Mouse (Mus musculus): ENCODE results near the gene Dis3l. TPM values are rescaled to one million over a fixed set of nuclear protein-coding genes. Genes with fewer than 3 reads are reported as not detected.

The Dis3l gene
- polyA plus RNA-seq (2014; fragmentation: Nextera tagmentation; extraction: Ambion mirVana) = 11.9 and 24.6 TPM in 2 replicates

- Histone ChIP-seq H3K4me1 (ENCODE audit: control insufficient read depth, insufficient read depth, low read length) (peaks cover 3% of the 10 kb centered on the region; the same call in 1 of the 2 replicates), H3K9ac (ENCODE audit: low read depth, low read length) (peak within 1 kb of the TSS; percentile 98), H3K27me3 (ENCODE audit: control insufficient read depth, insufficient read depth, low read length) (no peaks in the 10 kb centered on the region), H3K27ac (ENCODE audit: low read depth, low read length) (peak within 1 kb of the TSS; percentile 100), H3K4me2 (replicated peaks; ENCODE audit: low read depth, low read length) (peak within 1 kb of the TSS; percentile 62), H3K9me3 (ENCODE audit: control insufficient read depth, low read length) (no peaks in the 10 kb centered on the region), H3K36me3 (ENCODE audit: control insufficient read depth, insufficient read depth, low read length) (peaks cover 7% of the 10 kb centered on the region; the same call in 1 of the 2 replicates), H3K4me3 (ENCODE audit: low read length) (peak within 1 kb of the TSS; percentile 51)
- WGBS = 13% methylated on average over 16 of the region's 16 CpGs
- ATAC-seq (ENCODE audit: low FRiP score, low TSS enrichment) = 0 out of 2 replicates have a peak, but pooled peaks have one; percentile 17
These were observed at the start of gene Dis3l for GRCm38 (mm10) chr9:64341254-64341566. TSS of gene Dis3l (minus strand) at chr9:64341288.

DNA sequence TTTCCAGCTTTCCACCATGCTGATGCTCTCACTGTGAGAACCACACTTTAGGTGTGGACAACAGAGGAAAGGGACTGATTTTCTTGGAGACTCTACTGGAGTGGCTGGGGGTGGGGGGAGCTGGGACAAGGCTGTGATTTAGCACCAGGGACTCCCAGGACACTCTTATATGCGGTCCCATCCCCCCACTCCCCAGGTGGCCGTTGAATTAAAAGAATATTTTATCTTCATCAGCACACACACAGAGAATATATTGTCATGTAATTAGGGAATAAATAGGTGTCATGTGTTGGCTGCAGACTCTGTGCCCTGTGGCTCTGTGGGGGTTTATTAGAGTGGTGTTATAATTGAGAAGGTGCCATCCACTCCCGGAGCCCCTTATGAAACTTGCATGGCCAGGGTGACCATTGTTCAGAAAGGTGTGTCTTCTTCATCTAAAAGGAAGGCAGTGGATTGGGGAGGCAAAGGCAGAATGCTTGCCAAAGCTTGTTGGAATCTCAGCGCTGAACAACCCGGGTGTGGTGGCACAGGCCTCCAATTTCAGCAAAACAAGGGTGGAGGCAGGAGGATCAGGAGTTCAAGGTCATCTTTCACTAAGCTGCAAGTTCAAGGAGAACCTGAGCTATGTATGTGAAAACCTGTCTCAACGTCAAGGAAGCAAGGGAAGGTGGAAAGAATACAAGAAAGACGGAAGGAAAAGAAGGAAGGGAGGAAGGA is 48.6 kb upstream of the Dis3l start:
- Histone ChIP-seq H3K27me3 (ENCODE audit: control insufficient read depth, insufficient read depth, low read length) (peaks cover 30% of the 10 kb centered on the region), H3K36me3 (ENCODE audit: control insufficient read depth, insufficient read depth, low read length) (no peaks in the 10 kb centered on the region), H3K9me3 (ENCODE audit: control insufficient read depth, low read length) (no peaks in the 10 kb centered on the region), H3K27ac (ENCODE audit: low read depth, low read length) (no peak overlapping the region), H3K4me2 (replicated peaks; ENCODE audit: low read depth, low read length) (no peak overlapping the region), H3K4me1 (ENCODE audit: control insufficient read depth, insufficient read depth, low read length) (peaks cover 9% of the 10 kb centered on the region), H3K4me3 (ENCODE audit: low read length) (no peak overlapping the region), H3K9ac (ENCODE audit: low read depth, low read length) (no peak overlapping the region)
- ATAC-seq (ENCODE audit: low FRiP score, low TSS enrichment) = no peak
- WGBS = 74% methylated on average over 7 of the region's 7 CpGs

GRCm38 (mm10) chr9:64386466-64387211 is 45.6 kb upstream of the Dis3l start:
- H3K27ac ChIP-seq (ENCODE audit: low read depth, low read length) = no peak overlapping the region
- no peak for ATAC-seq (ENCODE audit: low FRiP score, low TSS enrichment)
- H3K4me2 ChIP-seq (replicated peaks; ENCODE audit: low read depth, low read length) = peak overlapping the region; percentile 98
- H3K9me3 ChIP-seq (ENCODE audit: control insufficient read depth, low read length) = no peaks in the 10 kb centered on the region
- H3K9ac ChIP-seq (ENCODE audit: low read depth, low read length) = peak overlapping the region; percentile 51; the same call in 1 of the 2 replicates
- WGBS = 1% methylated on average over 45 of the region's 45 CpGs
- H3K27me3 ChIP-seq (ENCODE audit: control insufficient read depth, insufficient read depth, low read length) = peaks cover 46% of the 10 kb centered on the region
- no peaks in the 10 kb centered on the region for H3K36me3 ChIP-seq (ENCODE audit: control insufficient read depth, insufficient read depth, low read length)
- peaks cover 9% of the 10 kb centered on the region for H3K4me1 ChIP-seq (ENCODE audit: control insufficient read depth, insufficient read depth, low read length)
- H3K4me3 ChIP-seq (ENCODE audit: low read length) = peak overlapping the region; percentile 61

DNA sequence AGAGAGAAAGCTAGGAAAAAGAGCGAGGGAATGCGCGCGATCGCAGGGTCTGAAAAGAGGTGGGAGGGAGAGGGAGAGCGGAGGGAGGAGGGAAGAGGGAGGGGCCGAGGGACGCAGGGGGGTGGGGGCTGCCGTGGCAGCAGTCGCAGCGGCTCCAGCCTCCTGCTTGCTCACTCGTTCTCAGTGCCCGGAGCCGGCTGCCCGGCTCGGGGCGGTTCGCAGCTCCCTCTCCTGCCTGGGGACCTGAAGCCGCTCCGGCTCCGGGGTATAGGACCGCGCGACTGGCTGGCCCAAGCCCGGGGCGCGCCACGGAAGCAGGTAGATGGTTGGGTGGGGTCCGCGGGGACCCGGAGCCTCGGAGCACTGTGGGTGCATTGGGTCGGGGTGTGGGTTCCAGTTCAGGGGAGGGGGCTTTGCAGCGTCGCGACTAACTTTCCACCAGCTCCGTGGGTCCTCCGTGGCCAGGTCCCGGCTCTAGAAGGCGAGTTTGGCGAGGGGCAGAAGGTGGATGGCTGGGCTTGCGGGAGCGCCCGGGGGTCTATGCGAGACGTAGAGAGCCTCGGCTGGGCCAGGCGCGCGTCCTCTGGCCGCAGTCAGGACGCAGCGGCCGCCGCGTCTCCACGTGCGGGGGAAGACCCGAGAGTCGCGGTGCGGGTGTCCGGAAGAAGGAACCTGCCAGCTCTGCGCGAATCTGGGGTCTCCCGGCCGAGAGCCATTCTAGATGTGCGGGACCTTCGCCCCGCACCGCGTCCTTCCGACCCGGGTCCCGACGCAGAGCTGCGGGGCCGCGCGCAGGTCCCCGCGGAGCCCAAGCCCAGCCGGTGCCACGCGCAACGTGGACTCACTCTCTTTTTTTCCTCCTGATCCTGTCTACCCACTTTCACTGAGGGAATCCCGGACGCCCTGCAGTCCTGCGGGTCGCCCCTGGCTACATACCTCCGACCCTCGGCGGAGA is 44.7 kb upstream of the Dis3l start, which contains the start of gene Megf11:
TSS of gene Megf11 (plus strand) at position 116 of the 955 bp plus-strand sequence.
- ATAC-seq (ENCODE audit: low FRiP score, low TSS enrichment) = peak; percentile 65
- Histone ChIP-seq H3K27ac (ENCODE audit: low read depth, low read length) (no peak within 1 kb of the TSS), H3K4me1 (ENCODE audit: control insufficient read depth, insufficient read depth, low read length) (peaks cover 9% of the 10 kb centered on the region), H3K4me3 (ENCODE audit: low read length) (peak within 1 kb of the TSS; percentile 61), H3K36me3 (ENCODE audit: control insufficient read depth, insufficient read depth, low read length) (no peaks in the 10 kb centered on the region), H3K4me2 (replicated peaks; ENCODE audit: low read depth, low read length) (peak within 1 kb of the TSS; percentile 98), H3K9ac (ENCODE audit: low read depth, low read length) (peak within 1 kb of the TSS; percentile 51), H3K9me3 (ENCODE audit: control insufficient read depth, low read length) (no peaks in the 10 kb centered on the region), H3K27me3 (ENCODE audit: control insufficient read depth, insufficient read depth, low read length) (peaks cover 46% of the 10 kb centered on the region)
- WGBS = under 1% methylated on average over 78 of the region's 93 CpGs

DNA sequence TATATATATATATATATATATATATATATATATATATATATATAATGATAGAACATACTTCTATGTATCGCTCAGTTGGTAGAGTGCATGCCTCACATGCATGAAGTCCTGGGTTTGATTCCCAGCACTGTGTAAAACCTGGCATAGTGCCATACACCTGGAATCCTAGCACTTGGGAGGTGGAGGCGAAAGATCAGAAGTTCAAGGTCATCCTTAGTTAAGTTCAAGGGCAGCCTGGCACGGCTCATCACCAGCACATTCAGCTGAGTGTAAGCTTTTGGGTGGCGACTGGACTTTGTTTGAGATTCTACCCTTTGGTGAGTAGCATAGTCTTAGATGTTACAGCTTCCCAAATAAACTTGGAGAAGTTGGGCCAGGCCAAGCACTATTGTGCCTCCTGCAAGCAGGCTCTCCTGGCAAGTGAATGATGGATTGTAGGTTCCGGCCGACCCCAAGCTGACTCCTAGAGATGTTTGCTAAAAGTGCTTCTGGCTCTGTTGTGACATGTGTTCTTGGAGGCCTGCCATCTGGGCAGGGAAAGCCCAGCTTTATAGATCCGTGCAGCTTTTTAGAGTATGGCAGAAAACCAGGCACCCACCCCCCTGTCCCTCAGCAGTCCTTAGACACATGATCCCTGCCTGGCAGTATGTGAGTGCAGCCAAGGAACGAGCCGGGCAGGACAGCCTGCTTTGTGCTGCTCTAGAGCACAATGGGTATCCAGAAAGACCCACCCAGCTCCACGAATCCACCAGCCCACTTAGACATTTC is 42.1 kb upstream of the Dis3l start:
- H3K4me2 ChIP-seq (replicated peaks; ENCODE audit: low read depth, low read length) = no peak overlapping the region
- ATAC-seq (ENCODE audit: low FRiP score, low TSS enrichment) = no peak
- H3K36me3 ChIP-seq (ENCODE audit: control insufficient read depth, insufficient read depth, low read length) = no peaks in the 10 kb centered on the region
- no peak overlapping the region for H3K9ac ChIP-seq (ENCODE audit: low read depth, low read length)
- no peak overlapping the region for H3K4me3 ChIP-seq (ENCODE audit: low read length)
- H3K9me3 ChIP-seq (ENCODE audit: control insufficient read depth, low read length) = no peaks in the 10 kb centered on the region
- H3K27me3 ChIP-seq (ENCODE audit: control insufficient read depth, insufficient read depth, low read length) = peaks cover 45% of the 10 kb centered on the region
- H3K4me1 ChIP-seq (ENCODE audit: control insufficient read depth, insufficient read depth, low read length) = peaks cover 9% of the 10 kb centered on the region
- 48% methylated on average over 10 of the region's 10 CpGs for WGBS
- H3K27ac ChIP-seq (ENCODE audit: low read depth, low read length) = no peak overlapping the region

- no peak for ATAC-seq (ENCODE audit: low FRiP score, low TSS enrichment)
- H3K9ac ChIP-seq (ENCODE audit: low read depth, low read length) = no peak overlapping the region
- H3K27me3 ChIP-seq (ENCODE audit: control insufficient read depth, insufficient read depth, low read length) = no peaks in the 10 kb centered on the region
- 74% methylated on average over 2 of the region's 2 CpGs for WGBS
- no peaks in the 10 kb centered on the region for H3K4me1 ChIP-seq (ENCODE audit: control insufficient read depth, insufficient read depth, low read length)
- no peaks in the 10 kb centered on the region for H3K36me3 ChIP-seq (ENCODE audit: control insufficient read depth, insufficient read depth, low read length)
- no peak overlapping the region for H3K4me3 ChIP-seq (ENCODE audit: low read length)
- no peaks in the 10 kb centered on the region for H3K9me3 ChIP-seq (ENCODE audit: control insufficient read depth, low read length)
- H3K27ac ChIP-seq (ENCODE audit: low read depth, low read length) = no peak overlapping the region
- H3K4me2 ChIP-seq (replicated peaks; ENCODE audit: low read depth, low read length) = no peak overlapping the region
These were observed 35.3 kb upstream of the Dis3l start for GRCm38 (mm10) chr9:64376380-64376779.

DNA sequence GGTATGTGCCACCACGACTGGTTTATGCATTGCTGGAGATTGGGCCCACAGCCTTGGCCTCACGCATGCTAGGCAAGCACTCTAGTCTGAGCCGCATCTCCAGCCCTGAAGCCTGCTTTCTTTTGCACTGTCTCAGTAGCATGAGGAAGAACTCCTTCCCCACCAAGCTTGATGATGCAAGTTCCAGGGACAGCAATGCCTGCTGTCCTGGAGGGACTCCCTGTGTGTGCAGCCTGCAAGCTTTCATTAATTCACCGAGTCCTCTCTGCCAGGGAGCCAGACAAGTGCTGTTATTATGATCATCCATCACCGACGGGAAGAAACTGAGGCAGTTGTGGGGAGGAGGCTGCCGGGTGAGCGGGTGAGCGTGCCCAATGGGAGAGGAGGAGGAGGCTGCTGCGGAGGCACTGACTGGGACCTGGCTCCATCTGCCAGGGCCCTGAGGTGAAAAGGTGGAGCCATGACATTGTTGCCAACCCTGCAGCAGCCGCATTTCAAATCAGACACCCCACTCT is 30.3 kb upstream of the Dis3l start:
- Histone ChIP-seq H3K9ac (ENCODE audit: low read depth, low read length) (no peak overlapping the region), H3K27me3 (ENCODE audit: control insufficient read depth, insufficient read depth, low read length) (no peaks in the 10 kb centered on the region), H3K9me3 (ENCODE audit: control insufficient read depth, low read length) (no peaks in the 10 kb centered on the region), H3K4me2 (replicated peaks; ENCODE audit: low read depth, low read length) (no peak overlapping the region), H3K4me1 (ENCODE audit: control insufficient read depth, insufficient read depth, low read length) (no peaks in the 10 kb centered on the region), H3K4me3 (ENCODE audit: low read length) (no peak overlapping the region), H3K36me3 (ENCODE audit: control insufficient read depth, insufficient read depth, low read length) (no peaks in the 10 kb centered on the region), H3K27ac (ENCODE audit: low read depth, low read length) (no peak overlapping the region)
- ATAC-seq (ENCODE audit: low FRiP score, low TSS enrichment) = no peak
- WGBS = 53% methylated on average over 11 of the region's 11 CpGs

- ATAC-seq (ENCODE audit: low FRiP score, low TSS enrichment) = no peak
- Histone ChIP-seq H3K4me1 (ENCODE audit: control insufficient read depth, insufficient read depth, low read length) (no peaks in the 10 kb centered on the region), H3K27me3 (ENCODE audit: control insufficient read depth, insufficient read depth, low read length) (no peaks in the 10 kb centered on the region), H3K27ac (ENCODE audit: low read depth, low read length) (no peak overlapping the region), H3K36me3 (ENCODE audit: control insufficient read depth, insufficient read depth, low read length) (no peaks in the 10 kb centered on the region), H3K4me3 (ENCODE audit: low read length) (no peak overlapping the region), H3K4me2 (replicated peaks; ENCODE audit: low read depth, low read length) (no peak overlapping the region), H3K9me3 (ENCODE audit: control insufficient read depth, low read length) (no peaks in the 10 kb centered on the region), H3K9ac (ENCODE audit: low read depth, low read length) (no peak overlapping the region)
- WGBS = 62% methylated on average over 7 of the region's 7 CpGs
These were observed 28.8 kb upstream of the Dis3l start for GRCm38 (mm10) chr9:64369871-64370270.
